Mouse (Mus musculus) liver, embryonic 11.5 days (tissue): ENCODE measurements around the gene Wasf1. TPM values are rescaled to one million over a fixed set of nuclear protein-coding genes. Genes with fewer than 3 reads are reported as not detected.

Source experiments
- ATAC-seq: fragments of 200-750 bp; cut with Nextera tagmentation; replicated peaks from 2 replicates; pipeline ENCODE4 v1.8.0; 2017; ENCODE audit warnings: moderate number of reproducible peaks, mild to moderate bottlenecking, moderate TSS enrichment, moderate library complexity; ENCODE audit not compliant: low FRiP score
- DNase-seq: peaks from one replicate; pipeline ENCODE4 v3.0.0-alpha.2; 2017; ENCODE audit warnings: low spot score
- H3K27ac ChIP-seq: fragments of 300-500 bp; sonication (generic); 2 replicates; pipeline ENCODE4 v1.5.1; 2014; ENCODE audit warnings: mild to moderate bottlenecking, low read depth, low read length, control low read depth
- H3K27me3 ChIP-seq: fragments of 300-500 bp; sonication (generic); replicated peaks from 2 replicates; pipeline ENCODE4 v1.6.1; 2014; ENCODE audit warnings: low read length, mixed read lengths; ENCODE audit not compliant: control insufficient read depth, insufficient read depth
- H3K36me3 ChIP-seq: fragments of 300-500 bp; sonication (generic); 2 replicates; pipeline ENCODE4 v1.6.1; 2014; ENCODE audit warnings: mild to moderate bottlenecking, low read length, moderate library complexity, mixed read lengths; ENCODE audit not compliant: control insufficient read depth, insufficient read depth
- H3K4me1 ChIP-seq: fragments of 300-500 bp; sonication (generic); replicated peaks from 2 replicates; pipeline ENCODE4 v1.6.1; 2014; ENCODE audit warnings: low read length, mixed read lengths; ENCODE audit not compliant: control insufficient read depth, insufficient read depth
- H3K4me2 ChIP-seq: fragments of 300-500 bp; sonication (generic); 2 replicates; pipeline ENCODE4 v1.6.1; 2014; ENCODE audit warnings: mild to moderate bottlenecking, control low read depth, moderate library complexity
- H3K4me3 ChIP-seq: fragments of 300-500 bp; sonication (generic); 2 replicates; pipeline ENCODE4 v1.5.1; 2014; ENCODE audit warnings: low read depth, low read length, control low read depth
- H3K9ac ChIP-seq: fragments of 300-500 bp; sonication (generic); 2 replicates; pipeline ENCODE4 v1.6.1; 2014; ENCODE audit warnings: low read depth, low read length, control low read depth
- H3K9me3 ChIP-seq: fragments of 300-500 bp; sonication (generic); 2 replicates; pipeline ENCODE4 v1.6.1; 2016; ENCODE audit warnings: low read length, inconsistent platforms, mixed read lengths; ENCODE audit not compliant: control insufficient read depth
- WGBS: fragments of 180-500 bp; shearing (Covaris S2); extraction: QIAGEN DNeasy Blood & Tissue Kit; methylation state at CpG from one replicate; pipeline ENCODE4 v1.1.7; 2014; 5-methylcytosine and 5-hydroxymethylcytosine counted together
- polyA plus RNA-seq: library from polyadenylated mRNA; unstranded; fragments of >200 nt; fragmentation: Nextera tagmentation; extraction: Ambion mirVana; gene quantifications from 2 replicates; pipeline ENCODE4 v1.2.1, GENCODE M21; 2014

Gene Wasf1
- polyA plus RNA-seq, 1 experiment from 2014 or later, result 11.3 TPM

GRCm38 (mm10) chr10:40970601-40971245, 87.4 kb downstream of the Wasf1 start:
- H3K4me3 ChIP-seq, result no peak overlapping the region
- DNase-seq, result no peak

GRCm38 (mm10) chr10:40971256-40971655, 88.0 kb downstream of the Wasf1 start:
- Histone ChIP-seq H3K4me1 (no peaks in the 10 kb centered on the region), H3K36me3 (no peaks in the 10 kb centered on the region), H3K27ac (no peak overlapping the region), H3K4me2 (no peak overlapping the region), H3K4me3 (no peak overlapping the region), H3K9ac (no peak overlapping the region), H3K27me3 (no peaks in the 10 kb centered on the region), H3K9me3 (no peaks in the 10 kb centered on the region)
- no peak for ATAC-seq
- 84% methylated on average over 5 of the region's 5 CpGs for WGBS
- no peak for DNase-seq

More at GRCm38 (mm10) chr10:40970601-40971245, 87.4 kb downstream of the Wasf1 start:
- Histone ChIP-seq H3K4me2 (no peak overlapping the region), H3K27me3 (no peaks in the 10 kb centered on the region), H3K36me3 (no peaks in the 10 kb centered on the region), H3K4me1 (no peaks in the 10 kb centered on the region), H3K9me3 (no peaks in the 10 kb centered on the region), H3K9ac (no peak overlapping the region), H3K27ac (no peak overlapping the region)
- WGBS, result 80% methylated on average over 12 of the region's 12 CpGs
- ATAC-seq, result no peak

GRCm38 (mm10) chr10:40983761-40984160, 100.5 kb downstream of the Wasf1 start:
- no peaks in the 10 kb centered on the region for H3K27me3 ChIP-seq
- no peak overlapping the region for H3K9ac ChIP-seq
- H3K4me2 ChIP-seq, result no peak overlapping the region
- DNase-seq (no peak), ATAC-seq (no peak)
- no peak overlapping the region for H3K27ac ChIP-seq
- no peaks in the 10 kb centered on the region for H3K9me3 ChIP-seq
- no peak overlapping the region for H3K4me3 ChIP-seq
- H3K4me1 ChIP-seq, result no peaks in the 10 kb centered on the region
- H3K36me3 ChIP-seq, result no peaks in the 10 kb centered on the region

DNA sequence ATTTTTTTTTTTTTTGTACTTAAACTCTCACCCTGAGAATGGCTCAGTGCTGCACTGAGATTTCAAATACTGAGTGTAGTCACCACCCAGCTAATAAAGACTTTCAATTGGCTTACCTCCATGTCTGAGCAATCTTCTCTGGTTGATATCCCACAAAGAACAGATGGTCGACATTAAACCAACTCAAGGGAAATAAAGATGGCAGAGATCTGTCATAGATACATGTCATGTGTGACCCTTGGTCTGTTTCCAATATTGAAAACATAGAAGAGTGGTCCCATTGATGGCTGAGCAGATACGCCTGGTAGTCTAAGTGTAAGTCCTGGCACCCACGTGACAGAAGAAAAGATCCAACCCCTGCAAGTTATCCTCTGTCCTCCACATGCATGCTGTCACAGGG, 101.3 kb downstream of the Wasf1 start:
- DNase-seq (no peak), ATAC-seq (no peak)
- Histone ChIP-seq H3K9me3 (no peaks in the 10 kb centered on the region), H3K9ac (no peak overlapping the region), H3K36me3 (no peaks in the 10 kb centered on the region), H3K27ac (no peak overlapping the region), H3K4me2 (no peak overlapping the region), H3K4me3 (no peak overlapping the region), H3K4me1 (no peaks in the 10 kb centered on the region), H3K27me3 (no peaks in the 10 kb centered on the region)
- WGBS, result 77% methylated on average over 3 of the region's 3 CpGs

DNA sequence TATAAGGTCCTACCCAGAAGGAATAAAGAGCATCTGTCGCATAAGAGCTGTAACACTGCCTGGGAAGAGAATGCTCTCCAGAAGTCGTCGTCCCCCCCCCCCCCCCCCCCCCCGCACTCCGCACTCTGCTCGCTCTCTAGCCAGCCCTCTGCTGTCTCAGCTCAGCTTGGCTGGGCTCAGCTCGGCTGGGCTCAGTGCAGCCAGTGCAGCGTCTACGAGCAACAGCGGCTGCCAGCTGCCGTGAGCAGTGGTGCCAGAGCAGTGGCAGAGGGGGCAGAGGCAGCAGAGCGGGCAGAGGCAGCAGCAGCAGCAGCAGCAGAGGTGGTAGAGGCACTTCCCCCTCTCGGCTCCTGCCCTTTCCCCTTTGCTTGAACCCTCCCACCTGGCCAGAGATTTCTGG, 102.1 kb downstream of the Wasf1 start:
- DNase-seq (no peak), ATAC-seq (no peak)
- Histone ChIP-seq H3K9ac (no peak overlapping the region), H3K4me1 (no peaks in the 10 kb centered on the region), H3K27ac (no peak overlapping the region), H3K9me3 (no peaks in the 10 kb centered on the region), H3K4me3 (no peak overlapping the region), H3K4me2 (no peak overlapping the region), H3K36me3 (no peaks in the 10 kb centered on the region), H3K27me3 (no peaks in the 10 kb centered on the region)
- WGBS, result 42% methylated on average over 8 of the region's 13 CpGs

Other genes with a start within 250 kb of the Wasf1 start
- gene Mettl24, start 200.2 kb upstream of the Wasf1 start, polyA plus RNA-seq, result 1.1 and 1.7 TPM in 2 replicates
- gene Cdc40, start 164 bp upstream of the Wasf1 start, polyA plus RNA-seq, result 33.8 and 37.1 TPM in 2 replicates
- gene Gpr6, start 188.8 kb downstream of the Wasf1 start, polyA plus RNA-seq, result not detected in 2 replicates